Comparison of ENCODE assay signal across 17 mouse cellular contexts in genomic region chr9:21437577-21437976, GRCm38 (mm10). TPM values are rescaled to one million over a fixed set of nuclear protein-coding genes. Genes with fewer than 3 reads are reported as not detected.
DNase-seq lines count a peak whose midpoint lies in the region; ATAC-seq and TF ChIP-seq lines count a peak whose summit lies in the region.
"Had no signal": no experiment of that assay in that cellular context is flagged by ENCODE, and none has a peak within 500 bp of the region (broad histone marks: within the 10 kb centered on the region; RNA-seq: fewer than 3 reads in every experiment).

No protein-coding gene starts in this region.

- H3K9ac ChIP-seq in embryonic facial prominence, embryonic 12.5 days = no peak overlapping the region
- no peak overlapping the region for H3K9ac ChIP-seq in kidney, embryonic 14.5 days (ENCODE audit: low read depth, low read length)
- H3K9ac ChIP-seq: hindbrain, embryonic 14.5 days; liver, embryonic 15.5 days; neural tube, embryonic 15.5 days had no signal

- 93% methylated on average over 6 of the region's 6 CpGs for WGBS in embryonic facial prominence, embryonic 12.5 days
- WGBS in embryonic facial prominence, embryonic 10.5 days = 89% methylated on average over 6 of the region's 6 CpGs
- WGBS in kidney, adult 2 months = 93% methylated on average over 6 of the region's 6 CpGs
- 93% methylated on average over 6 of the region's 6 CpGs for WGBS in kidney, embryonic 14.5 days
- WGBS in spleen, adult 2 months = 87% methylated on average over 6 of the region's 6 CpGs

- peaks cover 7% of the 10 kb centered on the region; the same call in 1 of the 2 replicates for H3K4me1 ChIP-seq in embryonic facial prominence, embryonic 12.5 days
- no peaks in the 10 kb centered on the region for H3K4me1 ChIP-seq in embryonic facial prominence, embryonic 10.5 days
- H3K4me1 ChIP-seq in kidney, adult 2 months (ENCODE audit: control insufficient read depth, insufficient read depth, low read length) = peaks cover 39% of the 10 kb centered on the region
- H3K4me1 ChIP-seq in kidney, embryonic 14.5 days (ENCODE audit: control insufficient read depth, insufficient read depth, low read length) = peaks cover 9% of the 10 kb centered on the region; the same call in 1 of the 2 replicates
- H3K4me1 ChIP-seq in spleen, adult 2 months (ENCODE audit: control insufficient read depth, insufficient read depth, insufficient read length) = peaks cover 44% of the 10 kb centered on the region

- H3K27ac ChIP-seq in embryonic facial prominence, embryonic 12.5 days = 0 out of 2 replicates have a peak overlapping the region, but pooled peaks have one; percentile 25
- H3K27ac ChIP-seq in embryonic facial prominence, embryonic 10.5 days (replicated peaks) = no peak overlapping the region
- H3K27ac ChIP-seq in kidney, adult 2 months (ENCODE audit: insufficient read depth, low read depth, low read length) = peak overlapping the region; percentile 19; the same call in 1 of the 2 replicates
- no peak overlapping the region for H3K27ac ChIP-seq in kidney, embryonic 14.5 days (ENCODE audit: low read depth, low read length)
- H3K27ac ChIP-seq in spleen, adult 2 months (ENCODE audit: insufficient read depth, low read length) = peak overlapping the region; percentile 14; the same call in 1 of the 2 replicates
- H3K27ac ChIP-seq: hindbrain, embryonic 14.5 days; liver, embryonic 15.5 days; midbrain, embryonic 10.5 days; neural tube, embryonic 15.5 days had no signal

- H3K27me3 ChIP-seq in embryonic facial prominence, embryonic 12.5 days = no peaks in the 10 kb centered on the region
- H3K27me3 ChIP-seq in embryonic facial prominence, embryonic 10.5 days (replicated peaks; ENCODE audit: low read depth, poor library complexity, severe bottlenecking) = no peaks in the 10 kb centered on the region
- no peaks in the 10 kb centered on the region for H3K27me3 ChIP-seq in kidney, adult 2 months (replicated peaks; ENCODE audit: control insufficient read depth, insufficient read depth, low read length)
- no peaks in the 10 kb centered on the region for H3K27me3 ChIP-seq in kidney, embryonic 14.5 days (ENCODE audit: control insufficient read depth, insufficient read depth, low read length)
- H3K27me3 ChIP-seq in spleen, adult 2 months (ENCODE audit: control insufficient read depth, insufficient read depth, low read length) = no peaks in the 10 kb centered on the region
- H3K27me3 ChIP-seq: liver, embryonic 15.5 days; neural tube, embryonic 15.5 days had no signal

- ATAC-seq in embryonic facial prominence, embryonic 12.5 days (ENCODE audit: insufficient number of reproducible peaks, insufficient read depth, low FRiP score, low TSS enrichment) = no peak
- no peak for ATAC-seq in kidney, embryonic 14.5 days (ENCODE audit: low FRiP score, low TSS enrichment)
- ATAC-seq in activated CD4-positive, CD25-positive, alpha-beta regulatory T cell, adult 4 months = no peak

- no peak for TF ChIP-seq POLR2A in kidney, adult 2 months (IDR thresholded peaks at IDR 0.05; ENCODE audit: low read depth, low read length)
- TF ChIP-seq POLR2A in spleen, adult 2 months (IDR thresholded peaks at IDR 0.05; ENCODE audit: low read depth, low read length) = no peak

- no peak for DNase-seq in embryonic facial prominence, embryonic 10.5 days (ENCODE audit: low spot score)
- no peak for DNase-seq in kidney, adult 2 months
- DNase-seq in spleen, adult 2 months (ENCODE audit: low read depth in 1 of 2, low spot score in 2 of 2) = no peak
- DNase-seq in spleen, postnatal 36 days (ENCODE audit: low spot score in 2 of 2) = no peak
- no peak for DNase-seq in left cerebral cortex, adult 11 months (ENCODE audit: low spot score)
- DNase-seq: cerebellum, adult 11-12 months; kidney, adult 11 months; kidney, postnatal 4 days; right cerebral cortex, adult 18-20 months; thymus, adult 18-20 months had no signal

- no peaks in the 10 kb centered on the region for H3K9me3 ChIP-seq in embryonic facial prominence, embryonic 12.5 days
- H3K9me3 ChIP-seq in embryonic facial prominence, embryonic 10.5 days = no peaks in the 10 kb centered on the region
- no peaks in the 10 kb centered on the region for H3K9me3 ChIP-seq in kidney, embryonic 14.5 days (ENCODE audit: control insufficient read depth, low read length)
- H3K9me3 ChIP-seq: liver, embryonic 15.5 days; midbrain, embryonic 10.5 days; neural tube, embryonic 15.5 days had no signal

- no peak overlapping the region for H3K4me2 ChIP-seq in embryonic facial prominence, embryonic 12.5 days (replicated peaks)
- no peak overlapping the region for H3K4me2 ChIP-seq in kidney, embryonic 14.5 days (replicated peaks; ENCODE audit: low read depth, low read length)
- H3K4me2 ChIP-seq: hindbrain, embryonic 14.5 days; liver, embryonic 15.5 days; neural tube, embryonic 15.5 days had no signal

- no peak overlapping the region for H3K4me3 ChIP-seq in embryonic facial prominence, embryonic 12.5 days
- H3K4me3 ChIP-seq in embryonic facial prominence, embryonic 10.5 days = no peak overlapping the region
- H3K4me3 ChIP-seq in kidney, adult 2 months (ENCODE audit: insufficient read depth, low read depth, low read length) = no peak overlapping the region
- H3K4me3 ChIP-seq in kidney, embryonic 14.5 days (ENCODE audit: low read length) = no peak overlapping the region
- H3K4me3 ChIP-seq in spleen, adult 2 months (ENCODE audit: extremely low read depth, insufficient read depth, insufficient read length) = no peak overlapping the region
- H3K4me3 ChIP-seq: liver, embryonic 15.5 days; midbrain, embryonic 10.5 days; neural tube, embryonic 15.5 days had no signal

- TF ChIP-seq CTCF in kidney, adult 2 months (conservative IDR thresholded peaks at IDR 0.05; ENCODE audit: insufficient read depth, insufficient read length, low read depth, low read length) = no peak
- no peak for TF ChIP-seq CTCF in spleen, adult 2 months (IDR thresholded peaks at IDR 0.05; ENCODE audit: extremely low read depth, insufficient read depth, insufficient read length, insufficient replicate concordance)

- H3K36me3 ChIP-seq in embryonic facial prominence, embryonic 12.5 days = no peaks in the 10 kb centered on the region
- H3K36me3 ChIP-seq in embryonic facial prominence, embryonic 10.5 days (replicated peaks) = peaks cover 6% of the 10 kb centered on the region; the same call in 1 of the 2 replicates
- no peaks in the 10 kb centered on the region for H3K36me3 ChIP-seq in kidney, adult 2 months (ENCODE audit: control insufficient read depth, insufficient read depth, low read length)
- no peaks in the 10 kb centered on the region for H3K36me3 ChIP-seq in kidney, embryonic 14.5 days (ENCODE audit: control insufficient read depth, insufficient read depth, low read length)
- no peaks in the 10 kb centered on the region for H3K36me3 ChIP-seq in spleen, adult 2 months (ENCODE audit: control insufficient read depth, insufficient read depth, low read length)
- H3K36me3 ChIP-seq: midbrain, embryonic 10.5 days; neural tube, embryonic 15.5 days had no signal

RNA-seq across cellular contexts. Expression of gene Dnm2, which starts 12.9 kb away (rescaled TPM):
- 75.3 and 76.7 TPM in 2 replicates for polyA plus RNA-seq in embryonic facial prominence, embryonic 12.5 days (2016; fragmentation: Nextera tagmentation; extraction: Ambion mirVana)
- 72.9 and 73.7 TPM in 2 replicates for polyA plus RNA-seq in embryonic facial prominence, embryonic 10.5 days (2016; fragmentation: Nextera tagmentation; extraction: Ambion mirVana)
- 101 and 118 TPM in 2 replicates for polyA plus RNA-seq in kidney, adult 2 months (2012; rRNA removed)
- 47.8 and 66.1 TPM in 2 replicates for polyA plus RNA-seq in kidney, embryonic 14.5 days (2014; fragmentation: Nextera tagmentation; extraction: Ambion mirVana)
- 223 and 245 TPM in 2 replicates for polyA plus RNA-seq in spleen, adult 2 months (2012; rRNA removed)
- polyA plus RNA-seq in activated CD4-positive, CD25-positive, alpha-beta regulatory T cell, adult 4 months (2017; shearing (Covaris generic)) = 100 to 1,000 TPM; 100 to 114 TPM

RNA-seq across cellular contexts. Expression of gene Qtrt1, which starts 25.9 kb away (rescaled TPM):
- 48.7 and 50.2 TPM in 2 replicates for polyA plus RNA-seq in embryonic facial prominence, embryonic 12.5 days (2016; fragmentation: Nextera tagmentation; extraction: Ambion mirVana)
- polyA plus RNA-seq in embryonic facial prominence, embryonic 10.5 days (2016; fragmentation: Nextera tagmentation; extraction: Ambion mirVana) = 64.0 and 71.1 TPM in 2 replicates
- polyA plus RNA-seq in kidney, adult 2 months (2012; rRNA removed) = 23.7 and 25.2 TPM in 2 replicates
- 55.7 and 76.0 TPM in 2 replicates for polyA plus RNA-seq in kidney, embryonic 14.5 days (2014; fragmentation: Nextera tagmentation; extraction: Ambion mirVana)
- polyA plus RNA-seq in spleen, adult 2 months (2012; rRNA removed) = 38.7 and 63.6 TPM in 2 replicates
- polyA plus RNA-seq in activated CD4-positive, CD25-positive, alpha-beta regulatory T cell, adult 4 months (2017; shearing (Covaris generic)) = 10 to 100 TPM; 34.0 to 38.8 TPM

Comparison
In these comparisons a context has a peak if more than half of its experiments do, and no peak if none do; other contexts are left out.
1. H3K27ac ChIP-seq: peak in embryonic facial prominence, embryonic 12.5 days (single experiment), kidney, adult 2 months (single experiment) and spleen, adult 2 months (single experiment); none in embryonic facial prominence, embryonic 10.5 days (single experiment) and kidney, embryonic 14.5 days (single experiment).